Mouse (Mus musculus) heart, adult 9 months (tissue): ENCODE data around the gene Foxp2.
A peak's percentile ranks its signal among the peaks of the same experiment; 100 is the strongest.

Source experiments
- DNase-seq, 2 experiments: peaks; one replicate each; pipeline ENCODE4 v3.0.0; 2022; ENCODE audit warnings: low spot score in 2 of 2

Gene Foxp2

GRCm38 (mm10) chr6:14901183-14901970 lies at the start of gene Foxp2:
TSS of gene Foxp2 (plus strand) at chr6:14901349.
- peak; percentile 14 to 23 for DNase-seq

- DNase-seq, result no peak
Observed at GRCm38 (mm10) chr6:14885199-14885598, 15.9 kb upstream of the Foxp2 start.

- no peak for DNase-seq
Observed at GRCm38 (mm10) chr6:14897028-14897427, 4.1 kb upstream of the Foxp2 start.

GRCm38 (mm10) chr6:14898096-14898855 lies 2.9 kb upstream of the Foxp2 start:
- DNase-seq, result no peak

GRCm38 (mm10) chr6:14899021-14899610 lies 2.0 kb upstream of the Foxp2 start:
- no peak for DNase-seq

- DNase-seq, result peak in 1 of 2 experiments; percentile 9
Observed at GRCm38 (mm10) chr6:14899936-14900578, 1.1 kb upstream of the Foxp2 start.

GRCm38 (mm10) chr6:14900579-14901021 lies 549 bp upstream of the Foxp2 start:
- peak; percentile 59 to 68 for DNase-seq

GRCm38 (mm10) chr6:14901971-14902670 lies 972 bp downstream of the Foxp2 start:
- no peak for DNase-seq

- DNase-seq, result no peak
Observed at GRCm38 (mm10) chr6:14903271-14903965, 2.3 kb downstream of the Foxp2 start.

- no peak for DNase-seq
Observed at GRCm38 (mm10) chr6:14915066-14915465, 13.9 kb downstream of the Foxp2 start.

GRCm38 (mm10) chr6:14922704-14923103 lies 21.6 kb downstream of the Foxp2 start:
- no peak for DNase-seq

- DNase-seq, result no peak
Observed at GRCm38 (mm10) chr6:14924976-14925489, 23.9 kb downstream of the Foxp2 start.

GRCm38 (mm10) chr6:14951060-14951459 lies 49.9 kb downstream of the Foxp2 start:
- no peak for DNase-seq

- DNase-seq, result no peak
Observed at GRCm38 (mm10) chr6:14952731-14953130, 51.6 kb downstream of the Foxp2 start.

GRCm38 (mm10) chr6:14977042-14977441 lies 75.9 kb downstream of the Foxp2 start:
- no peak for DNase-seq

GRCm38 (mm10) chr6:14978201-14978600 lies 77.1 kb downstream of the Foxp2 start:
- no peak for DNase-seq

GRCm38 (mm10) chr6:15008113-15008512 lies 107.0 kb downstream of the Foxp2 start:
- no peak for DNase-seq

- DNase-seq, result no peak
Observed at GRCm38 (mm10) chr6:15028488-15028887, 127.3 kb downstream of the Foxp2 start.

GRCm38 (mm10) chr6:15029446-15030125 lies 128.4 kb downstream of the Foxp2 start:
- DNase-seq, result no peak

GRCm38 (mm10) chr6:15063246-15063645 lies 162.1 kb downstream of the Foxp2 start:
- DNase-seq, result no peak
